8 mouse cellular contexts compared by ENCODE assay signal in genomic region chr4:138000682-138001081, GRCm38 (mm10). TPM values are rescaled to one million over a fixed set of nuclear protein-coding genes. Genes with fewer than 3 reads are reported as not detected.
DNase-seq lines count a peak whose midpoint lies in the region; ATAC-seq and TF ChIP-seq lines count a peak whose summit lies in the region.

No protein-coding gene starts in this region.

- no peak overlapping the region for H3K4me3 ChIP-seq in ES-Bruce4 (ENCODE audit: low read depth, low read length)
- no peak overlapping the region for H3K4me3 ChIP-seq in embryonic facial prominence, embryonic 12.5 days
- no peak overlapping the region for H3K4me3 ChIP-seq in forebrain, embryonic 16.5 days (replicated peaks; ENCODE audit: low read length)

- 0 out of 2 replicates have a peak, but pooled peaks cover 5% of the 10 kb centered on the region for H3K36me3 ChIP-seq in ES-Bruce4 (ENCODE audit: control insufficient read depth, insufficient read depth, low read length, poor library complexity, severe bottlenecking)
- peaks cover 59% of the 10 kb centered on the region for H3K36me3 ChIP-seq in embryonic facial prominence, embryonic 12.5 days
- peaks cover 12% of the 10 kb centered on the region for H3K36me3 ChIP-seq in forebrain, embryonic 16.5 days (ENCODE audit: control insufficient read depth, insufficient read depth)

- ATAC-seq in embryonic facial prominence, embryonic 12.5 days (ENCODE audit: insufficient number of reproducible peaks, insufficient read depth, low FRiP score, low TSS enrichment): peak; percentile 19; the same call in 1 of the 2 replicates
- no peak for ATAC-seq in forebrain, embryonic 16.5 days
- no peak for ATAC-seq in monocyte, adult 5-6 weeks (replicated peaks; ENCODE audit: insufficient number of reproducible peaks, low FRiP score, low TSS enrichment, poor library complexity, severe bottlenecking)

- H3K9ac ChIP-seq in ES-Bruce4 (ENCODE audit: low read depth, poor library complexity, severe bottlenecking): no peak overlapping the region
- no peak overlapping the region for H3K9ac ChIP-seq in embryonic facial prominence, embryonic 12.5 days
- H3K9ac ChIP-seq in forebrain, embryonic 16.5 days (replicated peaks; ENCODE audit: low read depth, low read length): no peak overlapping the region

- intact Hi-C loops in heart, postnatal 25 days (cut with DNase I): no loop called here

- no peak for TF ChIP-seq EP300 in ES-Bruce4 (IDR thresholded peaks at IDR 0.05; ENCODE audit: insufficient read depth, low read depth, low read length)

- H3K27me3 ChIP-seq in ES-Bruce4 (ENCODE audit: control insufficient read depth, insufficient read depth, low read length, poor library complexity, severe bottlenecking): no peaks in the 10 kb centered on the region
- H3K27me3 ChIP-seq in embryonic facial prominence, embryonic 12.5 days: no peaks in the 10 kb centered on the region
- no peaks in the 10 kb centered on the region for H3K27me3 ChIP-seq in forebrain, embryonic 16.5 days (replicated peaks; ENCODE audit: control insufficient read depth, insufficient read depth, low read length)

- no peak for TF ChIP-seq CTCF in ES-Bruce4 (IDR thresholded peaks at IDR 0.05; ENCODE audit: low read depth, low read length)

- 0 out of 2 replicates have a peak overlapping the region, but pooled peaks have one; percentile 14 for H3K27ac ChIP-seq in ES-Bruce4 (ENCODE audit: insufficient read depth, low read length)
- H3K27ac ChIP-seq in embryonic facial prominence, embryonic 12.5 days: 0 out of 2 replicates have a peak overlapping the region, but pooled peaks have one; percentile 51
- no peak overlapping the region for H3K27ac ChIP-seq in forebrain, embryonic 16.5 days (ENCODE audit: low read length)

- peak; percentile 90 for DNase-seq in heart, adult 11 months
- no peak for DNase-seq in heart, postnatal 25 days (ENCODE audit: low spot score)
- peak; percentile 67 for DNase-seq in heart, postnatal 4 days
- no peak for DNase-seq in Muller cell, postnatal 12 days (ENCODE audit: inconsistent ontology term)

- no peak for TF ChIP-seq POLR2A in ES-Bruce4 (IDR thresholded peaks at IDR 0.05; ENCODE audit: insufficient read depth, low read length)

- H3K4me2 ChIP-seq in embryonic facial prominence, embryonic 12.5 days (replicated peaks): no peak overlapping the region
- no peak overlapping the region for H3K4me2 ChIP-seq in forebrain, embryonic 16.5 days (ENCODE audit: low read length)

- peaks cover 3% of the 10 kb centered on the region for H3K4me1 ChIP-seq in ES-Bruce4 (ENCODE audit: control insufficient read depth, insufficient read depth, low read length)
- peaks cover 24% of the 10 kb centered on the region for H3K4me1 ChIP-seq in embryonic facial prominence, embryonic 12.5 days
- peaks cover 27% of the 10 kb centered on the region for H3K4me1 ChIP-seq in forebrain, embryonic 16.5 days (replicated peaks; ENCODE audit: control insufficient read depth, insufficient read depth, low read length)

- no peaks in the 10 kb centered on the region for H3K9me3 ChIP-seq in ES-Bruce4 (replicated peaks; ENCODE audit: control insufficient read depth, insufficient read depth, low read length, poor library complexity, severe bottlenecking)
- 0 out of 2 replicates have a peak, but pooled peaks cover 3% of the 10 kb centered on the region for H3K9me3 ChIP-seq in embryonic facial prominence, embryonic 12.5 days
- H3K9me3 ChIP-seq in forebrain, embryonic 16.5 days (ENCODE audit: control insufficient read depth, low read length): no peaks in the 10 kb centered on the region

- WGBS in embryonic facial prominence, embryonic 12.5 days: 22% methylated on average over 7 of the region's 7 CpGs
- 32% methylated on average over 7 of the region's 7 CpGs for WGBS in forebrain, embryonic 16.5 days

RNA-seq across cellular contexts. Expression of gene Eif4g3, which starts 7.9 kb away (rescaled TPM):
- 10 to 100 TPM; 44.1 to 48.1 TPM for total RNA-seq in heart, postnatal 25 days (2021)
- polyA plus RNA-seq in ES-Bruce4 (2011; ENCODE audit: insufficient read depth, insufficient read length, low read depth, missing spikeins): 71.7 TPM in 2 replicates
- 46.3 and 49.7 TPM in 2 replicates for polyA plus RNA-seq in embryonic facial prominence, embryonic 12.5 days (2016; fragmentation: Nextera tagmentation; extraction: Ambion mirVana)
- total RNA-seq in heart, postnatal 4 days (2021): 10 to 100 TPM; 57.8 to 59.2 TPM
- 47.0 and 51.7 TPM in 2 replicates for polyA plus RNA-seq in forebrain, embryonic 16.5 days (2015; fragmentation: Nextera tagmentation; extraction: Ambion mirVana)
- 94.4 to 146 TPM (median 114 TPM) in 3 replicates for total RNA-seq in monocyte, adult 5-6 weeks (2017)

Comparison
In these comparisons a context has a peak if more than half of its experiments do, and no peak if none do; other contexts are left out.
1. DNase-seq: peak in heart, adult 11 months (single experiment) and heart, postnatal 4 days (single experiment); none in heart, postnatal 25 days (single experiment) and Muller cell, postnatal 12 days (single experiment).